In the genomic region with DNA sequence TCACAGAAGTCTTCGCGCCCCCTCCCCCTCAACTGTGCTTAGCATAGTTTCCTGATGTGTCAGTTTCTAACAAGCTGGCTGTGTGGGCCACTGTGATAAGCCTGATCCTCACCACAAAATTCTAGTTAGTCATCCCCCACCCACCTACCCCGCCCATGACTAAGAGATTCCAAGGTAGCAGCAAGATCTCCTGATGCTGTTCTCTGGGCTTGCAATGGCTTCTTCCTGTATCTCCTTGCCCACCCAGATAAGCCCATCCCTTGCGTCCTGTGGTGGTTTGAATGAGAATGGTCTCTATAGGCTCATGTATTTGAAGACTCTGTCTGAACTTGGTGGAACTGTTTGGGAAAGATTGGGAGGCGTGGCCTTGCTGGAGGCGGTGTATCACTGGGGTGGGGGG, we compare ENCODE assay signal across 10 mouse cellular contexts. TPM values are rescaled to one million over a fixed set of nuclear protein-coding genes. Genes with fewer than 3 reads are reported as not detected.
DNase-seq lines count a peak whose midpoint lies in the region; ATAC-seq and TF ChIP-seq lines count a peak whose summit lies in the region.
"Had no signal": no experiment of that assay in that cellular context is flagged by ENCODE, and none has a peak within 500 bp of the region (broad histone marks: within the 10 kb centered on the region; RNA-seq: fewer than 3 reads in every experiment).

No protein-coding gene starts in this region.

- H3K4me2 ChIP-seq in kidney, embryonic 16.5 days (replicated peaks; ENCODE audit: low read depth, low read length) = no peak overlapping the region
- H3K4me2 ChIP-seq: lung, embryonic 14.5 days had no signal

- no peak for TF ChIP-seq CTCF in G1E (IDR thresholded peaks at IDR 0.05; ENCODE audit: low read depth, low read length)

- H3K27ac ChIP-seq in kidney, embryonic 16.5 days (ENCODE audit: low read length) = no peak overlapping the region

- H3K4me3 ChIP-seq in megakaryocyte, embryonic 14.5 days (replicated peaks) = peak overlapping the region; percentile 65
- no peak overlapping the region; the same call in 1 of the 2 replicates for H3K4me3 ChIP-seq in G1E (ENCODE audit: low read depth, low read length)
- H3K4me3 ChIP-seq in erythroblast, embryonic 14.5 days (replicated peaks) = peak overlapping the region; percentile 37
- H3K4me3 ChIP-seq in kidney, embryonic 16.5 days (ENCODE audit: low read length) = no peak overlapping the region

- peaks cover 62% of the 10 kb centered on the region for H3K4me1 ChIP-seq in megakaryocyte, embryonic 14.5 days
- peaks cover 91% of the 10 kb centered on the region for H3K4me1 ChIP-seq in G1E (ENCODE audit: insufficient read depth, low read depth, low read length)
- H3K4me1 ChIP-seq in erythroblast, embryonic 14.5 days (ENCODE audit: control insufficient read depth) = peaks cover 84% of the 10 kb centered on the region
- no peaks in the 10 kb centered on the region; the same call in 1 of the 2 replicates for H3K4me1 ChIP-seq in kidney, embryonic 16.5 days (ENCODE audit: insufficient read depth, low read length)

- peaks cover 77% of the 10 kb centered on the region for H3K36me3 ChIP-seq in megakaryocyte, embryonic 14.5 days (replicated peaks; ENCODE audit: low read length)
- peaks cover 67% of the 10 kb centered on the region for H3K36me3 ChIP-seq in G1E (replicated peaks)
- peaks cover 77% of the 10 kb centered on the region for H3K36me3 ChIP-seq in erythroblast, embryonic 14.5 days (ENCODE audit: control insufficient read depth)
- H3K36me3 ChIP-seq in kidney, embryonic 16.5 days (ENCODE audit: insufficient read depth, low read length) = peaks cover 12% of the 10 kb centered on the region

- no peak for ATAC-seq in megakaryocyte, adult 5-6 weeks (ENCODE audit: poor library complexity, severe bottlenecking)
- ATAC-seq in G1E (ENCODE audit: extremely low read depth, insufficient number of reproducible peaks, low FRiP score, poor library complexity, severe bottlenecking) = peak; percentile 67
- no peak for ATAC-seq in kidney, embryonic 16.5 days (ENCODE audit: low FRiP score, low TSS enrichment)

- 96% methylated on average over 6 of the region's 6 CpGs for WGBS in kidney, embryonic 16.5 days

- no peak overlapping the region for H3K9ac ChIP-seq in kidney, embryonic 16.5 days (replicated peaks; ENCODE audit: low read length)
- H3K9ac ChIP-seq: lung, embryonic 14.5 days had no signal

- peaks cover 42% of the 10 kb centered on the region for H3K9me3 ChIP-seq in megakaryocyte, embryonic 14.5 days
- H3K9me3 ChIP-seq in G1E (replicated peaks) = peaks cover 30% of the 10 kb centered on the region
- peaks cover 33% of the 10 kb centered on the region for H3K9me3 ChIP-seq in erythroblast, embryonic 14.5 days (ENCODE audit: control insufficient read depth, low read length)
- peaks cover 10% of the 10 kb centered on the region for H3K9me3 ChIP-seq in kidney, embryonic 16.5 days (ENCODE audit: low read length)

- DNase-seq in G1E (ENCODE audit: low spot score) = peak; percentile 57
- peak; percentile 61 for DNase-seq in naive thymus-derived CD4-positive, alpha-beta T cell, adult 2 months (ENCODE audit: low read depth)
- no peak for DNase-seq in cerebellum, postnatal 14 days
- DNase-seq in gastrocnemius, postnatal 25 days = no peak
- DNase-seq: heart, postnatal 4 days; lung, embryonic 14.5 days had no signal

- no peaks in the 10 kb centered on the region for H3K27me3 ChIP-seq in megakaryocyte, embryonic 14.5 days (replicated peaks)
- H3K27me3 ChIP-seq in G1E (ENCODE audit: insufficient read depth, low read length) = no peaks in the 10 kb centered on the region
- no peaks in the 10 kb centered on the region for H3K27me3 ChIP-seq in erythroblast, embryonic 14.5 days (ENCODE audit: control insufficient read depth)
- no peaks in the 10 kb centered on the region for H3K27me3 ChIP-seq in kidney, embryonic 16.5 days (ENCODE audit: insufficient read depth, low read length)

RNA-seq across cellular contexts. Expression of a gene that starts 18.4 kb away (rescaled TPM):
- polyA plus RNA-seq in megakaryocyte, embryonic 14.5 days (2012; ENCODE audit: insufficient read depth, low replicate concordance) = 3.9 TPM in 1 of 2 replicates, not detected in the other
- 19.5 and 20.8 TPM in 2 replicates for total RNA-seq in megakaryocyte, adult 5-6 weeks (2015)
- 85.4 and 88.2 TPM in 2 replicates for total RNA-seq in megakaryocyte, adult 5-6 weeks (2017)
- total RNA-seq in G1E (2014; fragmentation: Nextera tagmentation) = 16.6 TPM in 1 of 2 replicates, not detected in the other
- total RNA-seq in G1E (2017) = 5.8 and 6.9 TPM in 2 replicates
- polyA plus RNA-seq in G1E (2012) = 0.47 and 0.50 TPM in 2 replicates
- polyA plus RNA-seq in erythroblast, embryonic 14.5 days (2012) = 0.91 and 0.98 TPM in 2 replicates
- polyA plus RNA-seq in kidney, embryonic 16.5 days (2015; fragmentation: Nextera tagmentation; extraction: Ambion mirVana) = 2.2 and 3.1 TPM in 2 replicates
- total RNA-seq in gastrocnemius, postnatal 25 days (2021) = 1 to 10 TPM; 1.6 to 1.7 TPM

RNA-seq across cellular contexts. Expression of a gene that starts 21.9 kb away (rescaled TPM):
- polyA plus RNA-seq in megakaryocyte, embryonic 14.5 days (2012; ENCODE audit: insufficient read depth, low replicate concordance) = 11.4 and 13.7 TPM in 2 replicates
- total RNA-seq in megakaryocyte, adult 5-6 weeks (2015) = 7.5 and 8.9 TPM in 2 replicates
- total RNA-seq in megakaryocyte, adult 5-6 weeks (2017) = 2.8 and 8.5 TPM in 2 replicates
- 38.6 and 49.4 TPM in 2 replicates for total RNA-seq in G1E (2014; fragmentation: Nextera tagmentation)
- total RNA-seq in G1E (2017) = 11.4 and 15.6 TPM in 2 replicates
- 30.1 and 33.1 TPM in 2 replicates for polyA plus RNA-seq in G1E (2012)
- polyA plus RNA-seq in erythroblast, embryonic 14.5 days (2012) = 0.18 and 0.30 TPM in 2 replicates
- 46.6 and 47.9 TPM in 2 replicates for polyA plus RNA-seq in kidney, embryonic 16.5 days (2015; fragmentation: Nextera tagmentation; extraction: Ambion mirVana)
- total RNA-seq in gastrocnemius, postnatal 25 days (2021) = 1 to 10 TPM; 2.6 to 3.9 TPM

RNA-seq across cellular contexts. Expression of a gene that starts 22.3 kb away (rescaled TPM):
- 63.9 and 75.7 TPM in 2 replicates for polyA plus RNA-seq in megakaryocyte, embryonic 14.5 days (2012; ENCODE audit: insufficient read depth, low replicate concordance)
- total RNA-seq in megakaryocyte, adult 5-6 weeks (2015) = 5.0 and 6.4 TPM in 2 replicates
- total RNA-seq in megakaryocyte, adult 5-6 weeks (2017) = 11.3 and 13.9 TPM in 2 replicates
- total RNA-seq in G1E (2014; fragmentation: Nextera tagmentation) (18.5 and 22.9 TPM in 2 replicates), G1E (2017) (28.6 and 29.5 TPM in 2 replicates)
- polyA plus RNA-seq in G1E (2012) = 120 and 121 TPM in 2 replicates
- 1.5 and 1.9 TPM in 2 replicates for polyA plus RNA-seq in erythroblast, embryonic 14.5 days (2012)
- 55.7 and 57.8 TPM in 2 replicates for polyA plus RNA-seq in kidney, embryonic 16.5 days (2015; fragmentation: Nextera tagmentation; extraction: Ambion mirVana)
- total RNA-seq in gastrocnemius, postnatal 25 days (2021) = 10 to 100 TPM; 14.7 to 16.1 TPM

RNA-seq across cellular contexts. Expression of a gene that starts 30.7 kb away (rescaled TPM):
- polyA plus RNA-seq in megakaryocyte, embryonic 14.5 days (2012; ENCODE audit: insufficient read depth, low replicate concordance) = 13.8 and 44.0 TPM in 2 replicates
- 211 and 216 TPM in 2 replicates for total RNA-seq in megakaryocyte, adult 5-6 weeks (2015)
- total RNA-seq in megakaryocyte, adult 5-6 weeks (2017) = 185 and 224 TPM in 2 replicates
- total RNA-seq in G1E (2014; fragmentation: Nextera tagmentation) (2.3 and 11.3 TPM in 2 replicates), G1E (2017) (21.6 and 29.4 TPM in 2 replicates)
- 9.5 and 9.8 TPM in 2 replicates for polyA plus RNA-seq in G1E (2012)
- polyA plus RNA-seq in erythroblast, embryonic 14.5 days (2012) = 3.7 and 5.0 TPM in 2 replicates
- polyA plus RNA-seq in kidney, embryonic 16.5 days (2015; fragmentation: Nextera tagmentation; extraction: Ambion mirVana) = 4.5 and 5.9 TPM in 2 replicates
- 1 to 10 TPM; 6.2 to 8.7 TPM for total RNA-seq in gastrocnemius, postnatal 25 days (2021)

RNA-seq across cellular contexts. Expression of a gene that starts 32.4 kb away (rescaled TPM):
- polyA plus RNA-seq in megakaryocyte, embryonic 14.5 days (2012; ENCODE audit: insufficient read depth, low replicate concordance) = 86.0 and 161 TPM in 2 replicates
- total RNA-seq in megakaryocyte, adult 5-6 weeks (2015) = 31.8 and 32.7 TPM in 2 replicates
- 101 and 128 TPM in 2 replicates for total RNA-seq in megakaryocyte, adult 5-6 weeks (2017)
- total RNA-seq in G1E (2014; fragmentation: Nextera tagmentation) (77.0 and 80.6 TPM in 2 replicates), G1E (2017) (129 and 176 TPM in 2 replicates)
- polyA plus RNA-seq in G1E (2012) = 167 and 196 TPM in 2 replicates
- 14.0 and 24.6 TPM in 2 replicates for polyA plus RNA-seq in erythroblast, embryonic 14.5 days (2012)
- 80.7 and 95.8 TPM in 2 replicates for polyA plus RNA-seq in kidney, embryonic 16.5 days (2015; fragmentation: Nextera tagmentation; extraction: Ambion mirVana)
- 10 to 100 TPM; 64.6 to 68.1 TPM for total RNA-seq in gastrocnemius, postnatal 25 days (2021)

Comparison
In these comparisons a context has a peak if more than half of its experiments do, and no peak if none do; other contexts are left out.
1. H3K4me3 ChIP-seq: peak in megakaryocyte, embryonic 14.5 days (single experiment) and erythroblast, embryonic 14.5 days (single experiment); none in G1E (single experiment) and kidney, embryonic 16.5 days (single experiment).
2. DNase-seq: peak in G1E (single experiment) and naive thymus-derived CD4-positive, alpha-beta T cell, adult 2 months (single experiment); none in cerebellum, postnatal 14 days (0 of 2) and gastrocnemius, postnatal 25 days (single experiment).
3. RNA of a gene that starts 22.3 kb away (polyA plus RNA-seq): 120 to 121 TPM in G1E, 63.9 to 75.7 TPM in megakaryocyte, embryonic 14.5 days and 55.7 to 57.8 TPM in kidney, embryonic 16.5 days; 1.5 to 1.9 TPM in erythroblast, embryonic 14.5 days; every median in the first group is over 10 times any median in the second.